Mouse (Mus musculus): Measurements from ENCODE around the gene Dirc2. TPM values are rescaled to one million over a fixed set of nuclear protein-coding genes. Genes with fewer than 3 reads are reported as not detected.

Dirc2 gene
- polyA plus RNA-seq, 1 experiment from 2014 or later: 20.1 TPM

- Histone ChIP-seq H3K36me3 (ENCODE audit: control insufficient read depth, insufficient read depth, low read length) (no peaks in the 10 kb centered on the region), H3K9me3 (ENCODE audit: control insufficient read depth, low read length) (no peaks in the 10 kb centered on the region), H3K27ac (replicated peaks in 1 of 2; ENCODE audit: control insufficient read depth in 1 of 2, insufficient read depth in 1 of 2, low read depth in 2 of 2, low read length in 2 of 2) (no peak overlapping the region), H3K4me2 (ENCODE audit: low read length) (no peak overlapping the region), H3K27me3 (ENCODE audit: control insufficient read depth, insufficient read depth, low read length) (peaks cover 9% of the 10 kb centered on the region), H3K9ac (ENCODE audit: low read length) (no peak overlapping the region), H3K4me3 (ENCODE audit: control insufficient read depth in 1 of 2, insufficient read depth in 1 of 2, low read depth in 1 of 2, low read length in 2 of 2) (no peak overlapping the region), H3K4me1 (ENCODE audit: control insufficient read depth in 2 of 2, insufficient read depth in 2 of 2, low read length in 2 of 2) (no peaks in the 10 kb centered on the region)
- no peak for ATAC-seq (ENCODE audit: insufficient number of reproducible peaks, insufficient read depth, low FRiP score, low read depth)
- 85% methylated on average over 3 of the region's 3 CpGs for WGBS
These were observed 116.5 kb downstream of the Dirc2 start for GRCm38 (mm10) chr16:35652706-35653105.

DNA sequence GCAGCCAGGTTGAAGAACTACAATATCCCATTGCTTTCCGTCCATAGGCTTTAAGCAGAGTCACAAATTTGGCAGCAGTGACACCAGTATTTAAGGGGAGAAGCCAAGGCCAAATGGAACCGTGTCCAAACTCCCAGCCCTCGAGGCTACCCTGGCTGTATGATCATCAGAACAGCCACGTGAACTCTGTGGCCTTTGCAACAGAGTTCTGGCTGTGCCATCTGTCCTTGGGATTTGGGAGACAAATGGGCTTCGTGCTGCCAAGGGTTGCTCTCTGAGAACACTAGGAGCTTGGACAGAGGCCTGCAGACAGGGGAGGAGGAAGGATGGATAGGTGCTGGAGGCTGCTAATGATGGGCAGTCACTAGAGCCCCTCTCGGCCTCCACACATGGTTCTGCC is 117.0 kb downstream of the Dirc2 start:
- Histone ChIP-seq H3K9ac (ENCODE audit: low read length) (no peak overlapping the region), H3K27ac (replicated peaks in 1 of 2; ENCODE audit: control insufficient read depth in 1 of 2, insufficient read depth in 1 of 2, low read depth in 2 of 2, low read length in 2 of 2) (no peak overlapping the region), H3K4me3 (ENCODE audit: control insufficient read depth in 1 of 2, insufficient read depth in 1 of 2, low read depth in 1 of 2, low read length in 2 of 2) (no peak overlapping the region), H3K36me3 (ENCODE audit: control insufficient read depth, insufficient read depth, low read length) (no peaks in the 10 kb centered on the region), H3K27me3 (ENCODE audit: control insufficient read depth, insufficient read depth, low read length) (peaks cover 8% of the 10 kb centered on the region), H3K4me2 (ENCODE audit: low read length) (no peak overlapping the region), H3K4me1 (ENCODE audit: control insufficient read depth in 2 of 2, insufficient read depth in 2 of 2, low read length in 2 of 2) (no peaks in the 10 kb centered on the region), H3K9me3 (ENCODE audit: control insufficient read depth, low read length) (no peaks in the 10 kb centered on the region)
- WGBS: 58% methylated on average over 6 of the region's 6 CpGs
- no peak for ATAC-seq (ENCODE audit: insufficient number of reproducible peaks, insufficient read depth, low FRiP score, low read depth)

- Histone ChIP-seq H3K9me3 (ENCODE audit: control insufficient read depth, low read length) (no peaks in the 10 kb centered on the region), H3K9ac (ENCODE audit: low read length) (no peak overlapping the region), H3K4me1 (ENCODE audit: control insufficient read depth in 2 of 2, insufficient read depth in 2 of 2, low read length in 2 of 2) (no peaks in the 10 kb centered on the region), H3K27ac (replicated peaks in 1 of 2; ENCODE audit: control insufficient read depth in 1 of 2, insufficient read depth in 1 of 2, low read depth in 2 of 2, low read length in 2 of 2) (no peak overlapping the region), H3K4me2 (ENCODE audit: low read length) (no peak overlapping the region), H3K4me3 (ENCODE audit: control insufficient read depth in 1 of 2, insufficient read depth in 1 of 2, low read depth in 1 of 2, low read length in 2 of 2) (no peak overlapping the region), H3K36me3 (ENCODE audit: control insufficient read depth, insufficient read depth, low read length) (no peaks in the 10 kb centered on the region), H3K27me3 (ENCODE audit: control insufficient read depth, insufficient read depth, low read length) (no peaks in the 10 kb centered on the region)
- no peak for ATAC-seq (ENCODE audit: insufficient number of reproducible peaks, insufficient read depth, low FRiP score, low read depth)
- WGBS: 81% methylated on average over 4 of the region's 4 CpGs
These were observed 120.3 kb downstream of the Dirc2 start for GRCm38 (mm10) chr16:35648862-35649261.

Other genes starting within 250 kb of the Dirc2 start
- gene Sema5b, start 228.2 kb downstream of the Dirc2 start, polyA plus RNA-seq (2014; fragmentation: Nextera tagmentation; extraction: Ambion mirVana): 1.1 and 1.9 TPM in 2 replicates
- 6.4 and 8.8 TPM in 2 replicates for gene Hspbap1, start 1.0 kb upstream of the Dirc2 start, polyA plus RNA-seq (2014; fragmentation: Nextera tagmentation; extraction: Ambion mirVana)
- gene Parp14, start 102.2 kb upstream of the Dirc2 start, polyA plus RNA-seq (2014; fragmentation: Nextera tagmentation; extraction: Ambion mirVana): 1.1 and 1.3 TPM in 2 replicates
- gene Parp9, start 169.1 kb upstream of the Dirc2 start, polyA plus RNA-seq (2014; fragmentation: Nextera tagmentation; extraction: Ambion mirVana): 8.4 and 9.9 TPM in 2 replicates
- 7.0 TPM in 2 replicates for gene Dtx3l, start 169.8 kb upstream of the Dirc2 start, polyA plus RNA-seq (2014; fragmentation: Nextera tagmentation; extraction: Ambion mirVana)
- gene Kpna1, start 209.4 kb upstream of the Dirc2 start, polyA plus RNA-seq (2014; fragmentation: Nextera tagmentation; extraction: Ambion mirVana): 46.0 and 49.8 TPM in 2 replicates